In genomic region chr11:87289313-87289712, GRCm38 (mm10) we compare ENCODE assay signal across 18 mouse cellular contexts.
A peak's percentile ranks its signal among the peaks of the same experiment; 100 is the strongest.
DNase-seq lines count a peak whose midpoint lies in the region; ATAC-seq and TF ChIP-seq lines count a peak whose summit lies in the region.
"Had no signal": no experiment of that assay in that cellular context is flagged by ENCODE, and none has a peak within 500 bp of the region (broad histone marks: within the 10 kb centered on the region; RNA-seq: fewer than 3 reads in every experiment).

No protein-coding gene starts in this region.

- no peaks in the 10 kb centered on the region for H3K27me3 ChIP-seq in intestine, embryonic 16.5 days (replicated peaks; ENCODE audit: control insufficient read depth, insufficient read depth, low read length)
- H3K27me3 ChIP-seq in intestine, embryonic 15.5 days (replicated peaks), result no peaks in the 10 kb centered on the region
- H3K27me3 ChIP-seq: forebrain, embryonic 13.5 days; heart, embryonic 13.5 days had no signal

- no peak overlapping the region for H3K27ac ChIP-seq in intestine, embryonic 16.5 days (ENCODE audit: low read length)
- no peak overlapping the region for H3K27ac ChIP-seq in intestine, embryonic 15.5 days
- peak overlapping the region; percentile 1; the same call in 1 of the 2 replicates for H3K27ac ChIP-seq in layer of hippocampus, adult 2 months
- H3K27ac ChIP-seq: embryonic facial prominence, embryonic 10.5 days; forebrain, embryonic 13.5 days; heart, embryonic 13.5 days had no signal

- no peak for TF ChIP-seq CTCF in layer of hippocampus, adult 2 months (conservative IDR thresholded peaks at IDR 0.05)

- ATAC-seq in intestine, embryonic 16.5 days, result peak; percentile 56; the same call in 1 of the 2 replicates
- ATAC-seq in intestine, embryonic 15.5 days, result no peak
- ATAC-seq: forebrain, embryonic 13.5 days; forebrain, postnatal 0 days had no signal

- no peaks in the 10 kb centered on the region for H3K36me3 ChIP-seq in intestine, embryonic 16.5 days (ENCODE audit: control insufficient read depth, insufficient read depth, low read length)
- H3K36me3 ChIP-seq in intestine, embryonic 15.5 days, result no peaks in the 10 kb centered on the region
- H3K36me3 ChIP-seq: embryonic facial prominence, embryonic 10.5 days; heart, embryonic 13.5 days had no signal

- no peak overlapping the region for H3K9ac ChIP-seq in intestine, embryonic 16.5 days (ENCODE audit: low read depth, low read length)
- H3K9ac ChIP-seq in intestine, embryonic 15.5 days, result no peak overlapping the region
- H3K9ac ChIP-seq: forebrain, embryonic 13.5 days; forebrain, postnatal 0 days; heart, embryonic 13.5 days had no signal

- no peak overlapping the region for H3K4me2 ChIP-seq in intestine, embryonic 16.5 days (ENCODE audit: low read depth, low read length)
- H3K4me2 ChIP-seq in intestine, embryonic 15.5 days (replicated peaks), result no peak overlapping the region
- H3K4me2 ChIP-seq: forebrain, embryonic 13.5 days; heart, embryonic 13.5 days had no signal

- H3K9me3 ChIP-seq in intestine, embryonic 16.5 days (ENCODE audit: control insufficient read depth, low read length), result no peaks in the 10 kb centered on the region
- H3K9me3 ChIP-seq in intestine, embryonic 15.5 days, result no peaks in the 10 kb centered on the region
- H3K9me3 ChIP-seq: embryonic facial prominence, embryonic 10.5 days; forebrain, embryonic 13.5 days; heart, embryonic 13.5 days had no signal

- DNase-seq in layer of hippocampus, adult 2 months (ENCODE audit: low spot score in 2 of 2), result no peak
- no peak for DNase-seq in layer of hippocampus, postnatal 25 days (ENCODE audit: extremely low spot score in 1 of 2, low spot score in 1 of 2)
- peak; percentile 5 for DNase-seq in kidney, postnatal 10 days
- peak; percentile 59 for DNase-seq in yolk sac, embryonic 10.5 days (ENCODE audit: low spot score)
- no peak for DNase-seq in adrenal gland, postnatal 36 days
- DNase-seq in retina, embryonic 14.5 days (ENCODE audit: low spot score), result no peak
- DNase-seq: adrenal gland, postnatal 14 days; cerebellum, adult 18-20 months; cerebellum, adult 9-11 months; cerebellum, postnatal 36 days; forebrain, postnatal 0 days; gastrocnemius, postnatal 14 days; heart, postnatal 36 days had no signal

- no peaks in the 10 kb centered on the region for H3K4me1 ChIP-seq in intestine, embryonic 16.5 days (ENCODE audit: control insufficient read depth, insufficient read depth, low read length)
- H3K4me1 ChIP-seq in intestine, embryonic 15.5 days (replicated peaks), result no peaks in the 10 kb centered on the region
- H3K4me1 ChIP-seq: forebrain, embryonic 13.5 days had no signal

- no peak overlapping the region for H3K4me3 ChIP-seq in intestine, embryonic 16.5 days (ENCODE audit: low read length)
- no peak overlapping the region for H3K4me3 ChIP-seq in intestine, embryonic 15.5 days (replicated peaks)
- H3K4me3 ChIP-seq in layer of hippocampus, adult 2 months, result no peak overlapping the region
- H3K4me3 ChIP-seq: embryonic facial prominence, embryonic 10.5 days; forebrain, embryonic 13.5 days; heart, embryonic 13.5 days had no signal

- WGBS in intestine, embryonic 16.5 days, result 75% methylated on average over 8 of the region's 8 CpGs
- 81% methylated on average over 8 of the region's 8 CpGs for WGBS in intestine, embryonic 15.5 days

Comparison
In these comparisons a context has a peak if more than half of its experiments do, and no peak if none do; other contexts are left out.
1. DNase-seq: peak in kidney, postnatal 10 days (single experiment) and yolk sac, embryonic 10.5 days (single experiment); none in layer of hippocampus, adult 2 months (0 of 2), layer of hippocampus, postnatal 25 days (0 of 2), adrenal gland, postnatal 36 days (0 of 2) and retina, embryonic 14.5 days (single experiment).